Mouse (Mus musculus) cerebellum, postnatal 10 days (tissue): ENCODE results near the gene Plpp3.

Experiments used
- DNase-seq, 2 experiments: peaks; one replicate each; pipeline ENCODE4 v3.0.0; 2021; ENCODE audit warnings: mixed read lengths in 2 of 2

Gene Plpp3

DNA sequence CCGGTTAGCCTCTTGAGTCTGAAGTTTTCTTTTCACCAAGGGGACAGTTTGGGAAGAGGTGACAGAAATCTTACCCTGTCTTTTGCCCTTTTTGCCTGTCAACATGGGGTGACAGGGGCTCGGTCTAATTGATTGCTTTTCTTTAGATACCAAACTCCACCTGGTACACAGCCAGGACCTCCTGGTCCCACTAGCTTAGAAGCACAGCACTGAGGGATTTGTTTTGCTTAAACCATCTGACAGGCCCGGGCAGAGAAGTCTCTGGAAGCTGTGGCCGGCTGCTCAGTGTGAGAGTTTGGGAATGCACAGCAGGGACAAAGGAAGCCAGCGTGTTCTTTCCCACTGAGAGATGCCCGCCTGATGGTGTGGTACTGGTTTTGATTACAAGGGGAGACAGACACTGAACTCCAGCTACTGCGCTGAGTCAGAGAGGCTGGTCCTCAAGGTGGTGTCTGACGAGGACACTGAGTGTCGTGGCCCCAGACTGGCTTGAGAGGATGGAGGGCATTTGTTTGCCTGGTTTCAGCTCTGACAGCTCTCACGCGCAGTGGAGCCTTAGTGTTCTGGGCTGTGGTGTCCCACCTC, 64.2 kb downstream of the Plpp3 start:
- no peak for DNase-seq

GRCm38 (mm10) chr4:105223101-105223924, 66.2 kb downstream of the Plpp3 start:
- no peak for DNase-seq

DNA sequence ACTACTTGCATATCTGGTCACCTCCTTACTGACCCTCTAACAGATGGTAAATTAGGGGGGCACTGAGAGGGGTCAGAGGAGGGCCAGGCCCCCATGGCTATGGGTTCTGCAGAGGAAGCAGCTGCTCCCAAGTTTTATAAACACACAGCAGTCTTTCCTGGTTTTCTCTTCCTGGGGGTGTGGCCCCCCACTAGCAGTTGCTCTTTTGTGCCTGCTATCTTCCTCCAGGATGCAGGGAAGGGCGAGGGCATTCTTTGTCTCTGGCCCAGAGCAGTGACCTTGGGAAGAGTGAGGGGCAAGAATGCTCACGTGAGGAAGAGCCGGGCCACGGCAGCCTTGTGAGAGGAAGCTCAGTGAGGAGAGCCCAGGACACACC, 66.8 kb downstream of the Plpp3 start:
- DNase-seq = no peak

- DNase-seq = peak in 1 of 2 experiments; percentile 33
These were observed 68.4 kb downstream of the Plpp3 start for GRCm38 (mm10) chr4:105225512-105225911.

GRCm38 (mm10) chr4:105226351-105226750, 69.2 kb downstream of the Plpp3 start:
- no peak for DNase-seq

GRCm38 (mm10) chr4:105230127-105230526, 73.0 kb downstream of the Plpp3 start:
- no peak for DNase-seq

- DNase-seq = no peak
These were observed 83.1 kb downstream of the Plpp3 start for GRCm38 (mm10) chr4:105240233-105240632.

DNA sequence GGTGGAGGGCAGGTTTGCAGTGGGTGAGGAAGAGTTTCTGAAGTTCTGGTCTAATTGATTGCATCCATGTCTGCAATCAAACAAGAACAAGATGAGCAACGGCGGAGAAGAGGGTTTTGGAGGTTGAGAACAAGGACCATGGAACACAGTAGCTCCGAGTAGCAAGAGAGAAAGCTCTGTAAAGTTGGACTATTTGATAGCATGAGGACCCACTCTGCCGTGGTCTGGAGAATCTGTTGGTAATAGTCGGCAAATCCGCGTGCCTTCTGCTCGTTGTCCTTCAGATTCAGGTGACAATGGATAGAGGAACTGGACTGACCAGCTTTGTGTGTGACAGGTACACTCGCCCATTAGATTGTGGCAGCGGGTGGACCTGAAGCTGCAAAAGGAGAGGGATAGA, 87.8 kb downstream of the Plpp3 start:
- no peak for DNase-seq

DNA sequence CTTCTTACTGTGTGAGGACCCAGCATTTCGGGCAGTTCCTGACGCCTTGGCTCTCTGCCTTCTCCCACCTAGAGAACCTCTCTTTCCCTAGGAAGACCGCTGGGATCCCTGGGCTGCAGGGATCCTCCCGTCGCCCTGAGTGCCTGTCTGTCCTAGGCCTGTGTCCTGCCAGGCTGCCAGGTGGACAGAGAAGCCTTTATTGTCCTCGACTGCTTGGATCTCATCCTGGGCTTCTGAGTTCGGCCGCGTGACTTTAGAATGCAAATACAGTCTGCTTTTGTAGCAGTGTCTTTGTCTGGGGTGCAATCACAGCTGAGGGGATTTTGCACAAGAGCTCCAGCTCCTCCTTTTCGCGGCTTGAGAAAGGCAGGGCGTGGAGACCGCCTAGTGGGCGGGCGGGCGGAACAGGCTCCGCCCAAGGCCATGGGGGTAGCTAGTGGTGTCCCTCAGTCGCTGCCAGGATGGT, 88.4 kb downstream of the Plpp3 start:
- peak; percentile 51 to 67 for DNase-seq

- DNase-seq = no peak
These were observed 89.2 kb downstream of the Plpp3 start for GRCm38 (mm10) chr4:105246331-105246730.

DNA sequence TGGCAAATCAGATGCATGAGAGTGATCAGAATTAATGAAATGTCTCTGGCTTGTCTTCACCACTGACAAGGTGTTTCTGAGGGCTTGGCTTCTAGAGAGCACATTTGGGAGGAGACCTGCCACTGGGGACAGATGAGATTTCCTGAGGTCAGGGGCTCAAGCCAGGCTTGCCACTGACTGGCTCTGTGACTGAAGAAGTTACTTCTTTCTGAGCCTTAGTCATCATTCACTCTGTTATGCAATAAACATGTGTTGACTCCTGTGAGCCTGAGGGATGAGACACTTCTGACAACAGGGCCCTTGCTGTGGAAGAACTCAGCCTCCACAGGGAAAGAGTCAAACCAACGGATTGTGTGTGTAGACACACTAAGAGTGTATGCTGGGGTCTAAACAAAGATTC, 91.0 kb downstream of the Plpp3 start:
- no peak for DNase-seq

- DNase-seq = no peak
These were observed 92.1 kb downstream of the Plpp3 start for GRCm38 (mm10) chr4:105249283-105249682.

DNA sequence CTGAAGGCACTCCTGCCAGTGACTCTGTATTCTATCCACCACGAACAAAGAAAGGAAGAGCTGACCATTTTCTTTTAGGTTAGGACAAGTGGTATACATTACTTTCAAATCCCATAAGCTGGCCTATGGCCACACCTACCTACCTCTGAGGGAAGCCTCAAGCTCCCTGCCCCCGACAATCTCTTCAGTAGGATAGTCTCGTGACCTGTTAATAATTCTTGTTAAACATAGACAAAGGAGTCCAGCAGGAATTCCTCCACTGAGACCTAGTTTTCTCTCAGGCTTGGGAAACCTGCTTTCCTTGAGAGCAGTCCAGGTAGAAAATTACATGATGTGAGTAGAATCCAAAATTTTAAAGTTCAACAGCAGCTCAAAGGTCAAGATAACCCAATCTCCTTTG, 93.8 kb downstream of the Plpp3 start:
- DNase-seq = no peak

DNA sequence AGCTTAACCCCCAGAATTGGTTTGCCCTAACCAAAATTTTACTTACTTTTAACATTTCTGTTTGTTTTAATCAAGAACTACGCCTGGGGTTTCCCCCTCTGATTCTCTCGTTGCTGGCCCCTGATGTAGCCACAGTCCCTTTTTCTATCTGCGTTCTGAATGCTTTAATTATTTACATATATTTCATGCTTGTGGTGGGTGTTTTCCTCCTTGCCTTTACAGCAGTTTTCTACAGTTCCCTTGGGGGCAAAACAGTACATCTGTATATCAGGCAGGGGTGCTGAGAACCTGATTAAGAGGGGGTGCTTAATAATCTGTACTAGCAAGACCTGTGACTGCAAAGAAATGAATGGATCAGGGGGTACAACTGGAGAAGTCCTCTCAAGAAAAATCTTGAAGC, 94.9 kb downstream of the Plpp3 start:
- no peak for DNase-seq

- no peak for DNase-seq
These were observed 95.5 kb downstream of the Plpp3 start for GRCm38 (mm10) chr4:105252571-105253200.

DNA sequence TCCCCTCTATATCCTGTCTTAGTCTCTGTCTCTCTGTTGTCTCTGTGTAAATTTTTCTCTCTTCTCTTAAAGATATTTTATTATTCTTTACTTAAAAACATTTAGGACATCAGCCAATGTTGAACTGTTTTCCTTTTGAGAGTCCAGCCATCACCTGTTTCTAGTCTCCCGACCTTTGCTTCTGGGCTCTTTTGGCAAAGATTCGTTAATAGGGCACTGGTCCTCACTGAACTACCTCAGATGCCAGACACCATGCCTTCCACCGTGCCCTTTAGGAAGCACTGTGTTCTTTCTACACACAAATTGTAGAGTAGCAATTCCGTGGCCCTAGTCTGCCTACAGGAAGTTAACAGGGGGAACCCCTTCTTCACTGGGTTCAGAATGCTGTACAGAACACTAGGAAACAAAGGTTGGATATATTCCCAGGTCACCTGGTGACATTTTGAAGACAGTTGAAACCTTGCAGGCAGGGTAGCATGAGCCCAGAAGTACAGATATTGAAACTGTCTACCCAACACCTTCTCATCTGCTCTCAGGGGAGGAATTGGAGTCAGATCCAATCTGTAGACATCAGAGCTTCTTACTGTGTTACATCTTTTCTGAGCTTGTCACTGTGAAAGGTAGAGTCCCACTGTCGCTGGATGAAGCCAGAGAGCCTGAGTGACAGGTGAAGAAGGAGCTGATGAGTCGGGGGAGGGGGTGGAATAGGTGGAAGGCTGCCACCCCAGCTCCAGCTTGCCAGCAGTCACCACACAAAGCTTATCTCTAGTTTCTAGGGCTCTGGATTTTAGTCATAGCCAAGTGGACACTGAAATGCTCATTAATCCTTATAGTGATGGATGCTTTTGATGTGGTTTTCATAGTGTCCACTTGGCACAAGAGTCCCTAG, 96.5 kb downstream of the Plpp3 start:
- DNase-seq = no peak

DNA sequence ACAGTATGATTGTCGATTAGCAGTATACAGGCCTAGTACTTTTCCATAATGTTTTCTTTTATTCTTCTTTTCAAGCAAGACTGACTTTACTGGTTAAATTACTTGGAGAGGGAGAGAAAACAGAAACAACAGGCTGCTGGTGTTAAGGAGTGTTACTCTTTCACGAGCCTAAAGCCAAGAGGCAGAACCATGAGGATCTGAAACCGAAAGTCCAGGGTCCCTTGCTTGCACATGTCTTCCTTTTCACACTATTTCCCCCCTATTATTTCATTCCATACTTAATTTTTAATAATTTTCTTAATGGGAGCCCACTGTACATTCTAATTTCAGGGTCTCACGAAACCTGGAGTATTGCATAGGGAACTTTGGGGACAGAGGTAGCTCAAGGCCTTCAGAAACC, 97.2 kb downstream of the Plpp3 start:
- DNase-seq = no peak

DNA sequence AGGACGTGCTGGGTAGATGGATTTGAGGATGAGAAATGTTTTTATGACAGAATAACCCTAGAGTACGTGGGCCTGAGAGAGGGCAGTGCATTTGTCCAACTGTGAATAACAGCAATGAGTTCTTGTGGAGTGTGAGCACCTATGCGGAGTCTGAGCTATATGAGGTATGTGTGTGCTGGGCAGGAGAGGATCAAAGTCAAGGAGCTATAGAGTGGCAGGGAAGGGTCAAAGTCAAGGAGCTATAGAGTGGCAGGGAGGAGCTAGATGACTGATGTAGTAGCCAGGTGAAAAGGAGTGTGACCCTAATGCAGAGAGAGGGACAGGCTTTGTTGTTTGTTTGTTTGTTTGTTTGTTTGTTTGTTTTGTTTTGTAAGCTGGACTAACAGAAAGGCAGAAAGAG, 98.0 kb downstream of the Plpp3 start:
- DNase-seq = no peak

- DNase-seq = no peak
These were observed 100.8 kb downstream of the Plpp3 start for GRCm38 (mm10) chr4:105257667-105258560.

GRCm38 (mm10) chr4:105260385-105260784, 103.2 kb downstream of the Plpp3 start:
- no peak for DNase-seq

- no peak for DNase-seq
These were observed 104.0 kb downstream of the Plpp3 start for GRCm38 (mm10) chr4:105260893-105261769.
